Mouse (Mus musculus): ENCODE measurements around the gene Mid1. TPM values are rescaled to one million over a fixed set of nuclear protein-coding genes. Genes with fewer than 3 reads are reported as not detected.

Mid1 gene
- total RNA-seq, 2 experiments from 2014 or later = 22.6 to 30.0 TPM

DNA sequence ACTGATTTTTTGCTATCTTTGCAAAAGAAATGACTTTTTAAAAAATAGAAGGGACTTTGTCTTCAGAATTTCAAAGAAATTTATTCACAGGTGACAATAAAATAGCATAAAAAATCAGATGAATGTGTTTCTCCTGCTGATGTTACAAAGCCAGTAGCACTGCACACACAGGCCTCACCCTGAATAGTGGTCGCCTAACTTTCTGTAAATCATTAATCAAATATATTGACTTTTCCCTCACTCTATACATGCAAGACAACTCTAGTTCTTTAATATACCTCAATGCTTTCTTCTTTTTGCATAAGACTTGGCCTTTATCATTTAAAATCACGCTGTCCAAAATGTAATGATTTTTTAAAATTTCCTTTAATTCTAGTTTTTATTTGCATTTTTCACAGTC, 126.8 kb downstream of the Mid1 start:
- DNase-seq (ENCODE audit: low spot score in 2 of 2) = no peak

DNA sequence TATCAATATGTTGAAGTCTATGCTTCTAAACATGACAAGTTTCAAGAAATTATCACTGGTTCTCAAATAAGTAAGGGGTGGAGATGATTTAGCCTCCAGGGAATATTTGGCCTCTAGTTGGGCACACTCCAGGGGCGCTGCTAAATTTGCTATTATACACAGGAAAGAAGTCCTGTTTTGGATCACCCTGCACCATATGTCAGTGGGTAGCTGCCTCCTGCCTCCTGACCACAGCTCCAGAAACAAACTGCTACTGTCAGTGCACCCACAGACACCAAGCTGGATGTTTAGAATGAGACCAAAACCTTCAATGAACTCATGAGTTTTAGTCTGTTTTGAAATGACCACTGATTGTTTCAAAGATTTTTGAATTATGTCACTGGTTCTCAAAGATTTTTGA, 128.7 kb downstream of the Mid1 start:
- no peak for DNase-seq (ENCODE audit: low spot score in 2 of 2)

DNA sequence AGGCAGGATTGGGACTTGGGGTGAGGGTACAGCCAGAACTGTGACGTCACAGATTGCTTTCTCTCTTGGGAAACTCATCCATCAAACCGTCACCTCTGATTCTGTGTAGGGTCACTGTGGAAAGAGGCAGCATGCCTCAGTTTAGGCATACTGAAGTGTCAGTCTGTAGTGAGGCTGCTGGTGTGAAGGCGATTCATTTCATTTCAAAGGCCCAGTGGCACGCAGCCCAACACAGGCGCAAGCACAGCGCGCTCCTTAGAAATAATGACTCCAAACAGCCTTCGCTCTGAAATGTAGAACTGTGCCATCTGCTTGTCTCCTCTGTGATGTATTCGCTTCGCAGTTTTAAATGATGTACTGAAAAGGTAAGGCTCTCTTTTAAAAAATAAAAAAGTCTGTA, 141.9 kb downstream of the Mid1 start:
- peak; percentile 39 to 48 for DNase-seq (ENCODE audit: low spot score in 2 of 2)

DNA sequence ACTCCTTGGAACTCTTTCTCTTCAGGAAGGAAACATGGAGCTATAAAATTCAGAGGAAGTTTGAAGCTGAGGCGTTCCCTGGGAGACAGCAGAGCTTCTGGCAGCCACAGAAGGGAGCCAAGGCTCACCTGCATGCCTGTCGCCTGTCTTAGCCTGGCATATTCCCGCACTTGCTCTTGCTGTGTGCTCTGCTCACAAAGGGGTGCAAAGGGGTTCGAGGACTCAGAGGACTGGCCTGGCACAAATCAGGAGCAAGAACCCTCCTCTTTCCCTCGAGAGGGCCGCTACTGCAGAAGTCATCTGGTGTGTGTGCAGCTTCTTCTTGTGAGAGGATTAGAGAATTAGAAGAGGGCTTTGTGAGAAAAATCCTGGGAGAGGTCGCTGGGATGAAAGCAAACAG, 142.7 kb downstream of the Mid1 start:
- DNase-seq (ENCODE audit: low spot score in 2 of 2) = peak in 1 of 2 experiments; percentile 19

DNA sequence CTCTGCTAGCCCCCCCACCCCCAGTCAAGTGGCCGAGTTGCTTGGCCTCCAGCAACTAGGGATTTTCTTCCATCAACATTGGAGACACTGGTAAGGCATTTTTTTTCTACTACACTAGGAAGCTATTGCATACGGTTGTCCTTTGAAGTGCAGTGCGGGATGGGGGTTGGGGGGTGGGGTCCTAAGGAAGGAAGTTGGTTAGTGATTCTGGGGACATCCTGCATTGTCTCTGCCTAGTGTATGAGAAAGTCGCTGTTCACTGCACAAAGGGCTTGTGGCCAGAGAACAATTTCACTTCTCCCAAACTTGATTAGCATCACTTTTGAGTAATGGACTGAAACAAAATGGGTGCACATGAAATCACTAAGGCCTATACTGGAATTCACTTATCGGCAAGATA, 143.1 kb downstream of the Mid1 start:
- no peak for DNase-seq (ENCODE audit: low spot score in 2 of 2)

DNA sequence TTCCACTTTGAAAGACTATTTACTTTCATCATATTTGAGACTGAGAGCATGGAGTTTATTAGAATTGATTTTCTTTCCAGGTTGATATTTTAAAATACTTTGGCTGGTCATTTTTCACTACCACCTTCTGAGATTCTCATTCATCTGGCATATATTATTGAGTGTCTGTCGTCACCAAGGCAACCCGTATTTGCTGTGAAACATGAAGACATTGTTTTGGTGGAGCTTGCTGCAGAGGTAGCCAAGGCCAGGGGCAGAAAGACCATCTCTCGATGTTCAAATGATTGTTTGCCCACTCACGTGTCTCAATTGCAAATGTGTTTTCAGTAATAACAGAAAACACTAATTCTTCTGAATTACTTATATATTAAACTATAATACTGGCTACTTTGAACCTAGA, 145.1 kb downstream of the Mid1 start:
- DNase-seq (ENCODE audit: low spot score in 2 of 2) = no peak

DNA sequence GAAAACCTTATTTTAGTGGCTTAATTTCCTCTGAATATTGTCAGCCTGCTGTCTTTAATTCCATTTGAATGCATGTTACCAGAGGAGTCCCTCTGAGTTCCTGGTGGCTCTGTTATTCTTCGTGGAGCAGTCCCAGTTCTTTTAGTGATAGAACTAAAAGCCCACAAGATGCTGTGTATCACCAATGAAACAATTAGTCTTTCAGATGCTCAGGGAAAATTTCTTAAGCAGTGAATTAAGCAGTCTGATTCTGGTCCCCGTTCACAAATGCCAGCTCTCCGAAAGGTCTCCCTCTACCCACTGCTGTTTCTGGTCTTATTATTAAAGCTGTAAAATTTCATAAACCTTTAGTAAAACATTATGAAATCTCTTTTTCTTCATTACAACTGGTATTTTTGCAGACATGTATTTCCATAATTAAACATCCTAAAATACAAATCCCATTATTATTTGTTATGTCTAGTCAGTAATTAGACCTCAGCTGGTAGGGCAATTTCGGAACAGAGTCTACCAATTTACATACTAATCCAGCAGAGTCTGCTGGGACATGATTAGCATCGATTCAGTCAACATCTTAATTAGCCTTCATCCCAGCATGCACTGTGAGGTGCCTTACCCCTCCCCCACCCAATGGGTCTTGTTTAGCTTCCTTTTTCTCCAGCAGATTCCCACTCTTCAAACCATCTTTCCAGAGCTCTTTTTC, 153.1 kb downstream of the Mid1 start:
- peak; percentile 39 to 73 for DNase-seq (ENCODE audit: low spot score in 2 of 2)

DNA sequence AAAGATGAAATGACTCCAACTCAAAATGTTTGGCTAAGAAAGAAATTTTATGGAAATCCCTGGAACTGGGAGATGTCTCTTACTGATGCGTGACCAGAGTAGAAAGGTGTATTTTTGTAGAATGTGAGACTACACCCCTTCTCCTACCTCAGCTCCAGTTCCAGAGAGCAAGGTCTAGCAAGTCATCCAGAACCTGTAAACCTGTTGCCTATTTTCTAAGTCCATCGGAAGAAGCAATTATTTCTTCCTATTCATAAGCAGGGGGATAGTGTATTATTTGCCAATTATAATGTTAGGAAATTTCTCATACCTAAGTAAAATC, 153.6 kb downstream of the Mid1 start:
- no peak for DNase-seq (ENCODE audit: low spot score in 2 of 2)

DNA sequence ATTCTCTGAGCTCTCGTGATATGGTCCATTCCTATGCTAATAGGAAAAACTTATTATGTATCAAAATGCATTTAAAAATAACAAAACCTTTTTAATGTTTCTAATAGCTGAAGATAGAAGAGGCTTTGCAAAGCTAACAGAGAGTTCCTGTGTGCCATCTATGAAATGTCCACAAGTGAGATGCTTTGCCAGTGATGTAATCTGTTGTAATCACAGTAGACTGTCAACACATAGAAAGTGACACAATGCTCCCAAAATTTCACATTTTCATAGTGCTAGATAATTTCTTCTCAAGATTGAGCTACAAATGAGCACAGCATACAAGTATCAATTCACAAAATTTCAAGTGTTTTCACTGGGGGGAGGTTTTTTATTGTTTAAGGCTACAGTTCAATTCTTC, 158.3 kb downstream of the Mid1 start:
- no peak for DNase-seq (ENCODE audit: low spot score in 2 of 2)

DNA sequence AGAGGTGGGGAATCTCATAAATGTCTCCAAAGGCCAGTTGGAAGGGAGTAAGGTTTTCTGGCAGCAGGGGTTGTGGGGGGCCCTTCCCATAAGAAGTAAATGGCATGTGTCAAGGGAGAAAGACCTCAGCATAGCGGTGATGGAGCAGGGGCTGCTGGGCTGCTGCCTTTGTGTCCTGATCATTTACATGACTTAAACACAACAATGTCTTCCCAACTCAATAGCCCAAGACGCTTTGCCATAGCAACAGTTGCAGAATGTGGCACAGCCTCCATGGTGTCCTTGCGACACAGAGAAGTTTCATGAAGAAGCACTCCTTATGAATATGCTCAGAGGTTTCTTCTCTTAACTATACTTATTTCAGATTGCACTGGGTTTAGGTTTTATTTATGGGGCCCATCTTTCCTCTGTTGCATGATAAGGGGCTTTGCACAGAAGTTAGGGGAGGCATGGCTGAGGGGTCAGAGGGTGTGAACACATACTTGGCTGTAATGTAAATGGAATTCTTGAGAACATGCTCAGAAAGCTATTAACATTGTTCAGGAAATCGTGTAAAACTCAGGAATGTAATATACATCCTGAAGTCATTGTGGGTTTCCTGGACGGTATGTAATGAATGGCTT, 159.3 kb downstream of the Mid1 start:
- no peak for DNase-seq (ENCODE audit: low spot score in 2 of 2)

DNA sequence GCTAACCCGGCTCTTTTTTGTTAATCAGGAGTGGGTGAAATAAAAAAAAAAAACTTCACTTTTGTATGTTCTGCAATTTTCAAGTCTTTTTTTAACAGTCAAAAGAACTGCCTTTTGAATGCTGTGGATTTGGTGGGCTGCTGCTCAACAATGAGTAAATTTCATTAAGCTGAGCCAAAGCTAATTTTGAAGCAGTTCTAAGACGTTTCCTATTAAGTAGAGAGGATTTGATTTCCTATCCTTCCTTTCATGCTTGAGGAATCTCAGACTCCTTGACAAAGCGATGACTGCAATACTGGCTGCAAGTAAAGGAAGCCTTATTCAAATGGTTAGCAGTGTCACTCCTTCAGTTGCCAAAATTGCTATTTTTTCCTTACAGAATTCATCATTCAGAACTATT, 161.2 kb downstream of the Mid1 start:
- DNase-seq (ENCODE audit: low spot score in 2 of 2) = no peak

DNA sequence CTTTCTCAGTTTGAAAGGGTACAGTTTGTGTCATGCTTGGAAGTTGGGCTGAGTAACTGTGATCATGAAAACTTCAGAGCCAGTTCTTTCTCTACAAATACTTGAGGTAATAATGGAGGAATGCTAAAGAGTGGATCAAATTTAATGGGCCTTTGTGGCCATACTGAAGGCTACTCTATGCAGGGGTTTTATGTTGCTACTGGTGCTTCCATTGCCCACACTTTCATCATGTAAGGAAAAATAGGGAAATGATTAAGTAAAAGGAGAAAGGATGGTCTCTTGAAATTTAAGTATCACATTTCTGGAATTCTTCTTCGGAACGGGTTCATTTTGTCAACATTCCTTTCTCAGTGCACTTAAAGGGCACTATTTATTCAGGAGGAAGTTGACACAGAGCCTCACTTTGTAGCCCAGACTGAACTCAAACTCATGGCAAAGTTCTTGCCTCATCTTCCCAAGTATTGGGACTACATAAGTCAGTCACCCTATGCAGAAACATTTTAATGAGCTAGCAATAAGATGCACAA, 176.3 kb downstream of the Mid1 start:
- no peak for DNase-seq (ENCODE audit: low spot score in 2 of 2)

DNA sequence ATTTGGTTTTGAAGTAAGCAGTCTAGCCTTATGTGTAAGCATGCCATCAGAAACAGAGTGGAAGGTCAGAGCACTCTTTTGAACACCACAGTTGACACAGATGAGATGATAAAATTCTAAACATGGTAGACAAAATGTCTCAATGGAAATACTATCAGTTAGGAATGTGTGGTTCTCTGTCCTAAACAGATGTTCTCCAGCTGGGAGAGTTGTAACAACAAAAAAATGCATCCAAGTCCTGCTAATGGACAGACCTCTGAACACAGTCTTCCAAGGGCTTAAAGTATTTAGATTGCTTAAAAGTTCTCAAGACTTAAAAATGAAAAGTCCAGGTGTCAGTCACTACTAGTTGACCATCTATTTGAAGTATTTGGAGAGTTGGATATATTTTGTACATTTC, 177.4 kb downstream of the Mid1 start:
- no peak for DNase-seq (ENCODE audit: low spot score in 2 of 2)

DNA sequence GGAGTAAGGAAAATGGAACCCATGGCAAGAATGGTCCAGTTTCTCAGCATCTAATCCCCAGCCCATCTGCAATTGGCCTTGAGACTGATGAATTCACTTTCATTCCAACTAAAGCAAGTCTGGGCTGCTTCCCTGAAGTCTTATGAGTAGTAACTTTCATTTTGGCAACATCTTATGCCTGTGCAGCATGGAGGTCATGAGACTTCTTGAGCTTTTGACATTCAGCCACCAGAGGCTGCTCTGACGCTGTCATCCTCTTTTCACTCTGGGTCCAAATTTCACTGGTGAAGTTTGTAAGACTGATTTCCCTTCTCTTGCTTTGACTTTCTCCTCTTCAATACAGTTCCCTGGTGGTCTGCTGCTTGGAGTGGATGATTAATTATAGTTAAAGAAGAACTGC, 177.8 kb downstream of the Mid1 start:
- no peak for DNase-seq (ENCODE audit: low spot score in 2 of 2)

DNA sequence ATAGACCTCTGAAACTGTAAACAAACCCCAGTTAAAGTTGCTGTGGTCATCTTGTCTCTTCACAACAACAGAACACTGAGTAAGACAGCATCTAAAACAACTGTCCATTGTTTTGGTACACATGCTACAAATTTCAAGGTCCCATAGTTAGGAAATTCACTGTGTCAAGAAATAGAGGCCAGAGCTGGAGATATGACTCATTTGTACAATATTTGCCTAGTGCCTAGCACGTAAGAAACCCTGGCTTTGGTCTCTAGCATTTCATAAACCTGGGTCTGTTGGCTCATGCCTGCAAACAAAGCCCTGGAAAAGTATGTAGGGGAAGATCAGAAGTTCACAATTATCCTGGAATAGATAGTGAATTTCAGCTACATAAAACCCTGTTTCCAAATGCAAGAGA, 178.8 kb downstream of the Mid1 start:
- no peak for DNase-seq (ENCODE audit: low spot score in 2 of 2)

DNA sequence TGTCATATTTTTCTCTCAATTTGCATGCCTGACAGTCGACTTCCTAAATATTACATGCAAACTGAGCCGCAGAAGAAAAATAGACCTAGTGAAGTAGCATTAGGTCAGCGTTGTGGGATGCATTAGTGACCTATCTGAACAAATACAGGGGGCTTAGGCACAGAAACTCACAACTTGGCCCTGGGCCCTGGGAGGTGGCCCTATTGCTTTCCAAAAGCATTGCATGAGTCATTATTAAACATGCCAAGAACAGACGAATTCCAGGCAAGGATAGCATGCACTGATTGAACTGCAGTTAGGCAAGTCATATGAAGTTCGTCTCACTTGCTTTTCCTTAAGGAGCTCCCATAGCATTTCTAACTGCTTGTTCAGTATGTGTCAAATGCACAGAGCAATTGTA, 183.2 kb downstream of the Mid1 start:
- DNase-seq (ENCODE audit: low spot score in 2 of 2) = no peak

DNA sequence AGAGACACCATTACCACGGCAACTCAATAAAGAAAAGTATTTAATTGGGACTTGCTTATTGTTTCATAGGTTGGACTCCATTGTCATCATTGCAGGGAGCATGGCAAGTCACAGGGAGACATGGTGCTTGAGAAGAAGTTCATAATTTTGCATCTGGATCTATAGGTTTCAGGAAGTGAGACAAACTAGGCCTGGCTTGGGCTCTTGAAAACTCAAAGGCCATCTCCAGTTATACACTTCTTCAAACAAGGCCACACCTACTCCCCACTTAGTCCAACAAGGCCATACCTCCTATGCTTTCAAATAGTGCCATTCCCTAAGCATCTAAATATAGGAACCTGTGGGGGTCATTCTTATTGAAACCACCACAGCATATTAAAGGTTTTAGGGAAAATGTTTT, 189.5 kb downstream of the Mid1 start:
- DNase-seq (ENCODE audit: low spot score in 2 of 2) = no peak

DNA sequence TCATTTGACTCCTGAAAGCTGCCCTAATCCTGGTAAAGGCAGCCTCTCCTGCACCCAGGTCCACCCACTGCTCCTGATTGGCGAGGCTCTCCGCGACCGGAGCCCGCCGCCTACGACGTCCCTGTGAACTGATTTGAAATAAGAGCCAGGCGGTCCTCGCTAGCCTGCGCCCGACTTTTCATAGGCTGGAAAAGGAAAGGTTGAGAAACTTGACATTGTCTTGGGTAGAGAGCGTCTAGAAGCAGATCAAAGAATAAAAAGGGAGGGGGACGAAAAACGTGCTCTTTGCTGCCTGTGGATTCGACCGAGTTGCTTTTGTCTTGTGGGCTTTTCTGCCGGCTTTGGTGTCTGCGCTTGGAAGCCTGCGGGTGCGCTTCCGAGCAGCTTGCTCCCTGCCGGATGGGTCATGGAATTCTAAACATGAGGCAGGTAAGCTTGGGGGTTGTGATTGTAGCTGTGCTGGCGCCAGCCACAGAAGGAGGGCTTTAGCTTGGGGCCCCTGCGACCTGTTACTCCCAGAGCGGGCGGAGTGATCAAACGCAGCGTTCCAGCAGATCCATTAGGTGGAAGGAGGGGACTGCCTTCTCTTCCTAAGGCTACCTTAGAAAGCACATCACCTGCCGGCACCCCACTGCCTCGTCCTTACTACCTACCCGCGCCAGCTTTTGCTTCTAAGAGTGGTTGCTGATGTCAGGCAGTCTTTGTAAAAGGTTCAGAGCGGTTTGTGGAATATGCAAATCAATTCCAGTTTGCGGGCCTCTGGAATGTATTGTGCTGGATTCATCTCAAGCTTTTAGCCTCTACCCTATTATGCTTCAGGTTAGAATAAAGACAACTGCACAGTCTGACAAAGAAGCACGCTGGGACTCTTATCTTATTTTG, 194.7 kb downstream of the Mid1 start:
- peak; percentile 47 to 70 for DNase-seq (ENCODE audit: low spot score in 2 of 2)

DNA sequence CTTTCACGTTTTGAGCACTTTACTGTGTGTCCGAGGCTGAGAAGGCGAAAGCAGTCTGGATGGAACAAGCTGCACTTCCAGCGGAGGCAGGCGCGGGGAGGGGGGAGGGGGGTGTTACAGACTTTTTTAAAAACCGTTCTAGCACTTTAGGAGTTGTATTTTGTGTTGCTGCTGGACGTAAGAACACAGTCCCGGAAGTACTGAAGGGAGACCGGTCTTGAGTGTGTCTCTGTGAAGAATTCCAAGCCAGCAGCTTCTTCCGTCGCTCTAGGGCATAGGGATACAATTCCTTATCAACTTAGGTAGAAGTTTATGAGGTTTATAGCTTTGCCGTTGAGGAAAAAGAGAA, 195.3 kb downstream of the Mid1 start:
- no peak for DNase-seq (ENCODE audit: low spot score in 2 of 2)

DNA sequence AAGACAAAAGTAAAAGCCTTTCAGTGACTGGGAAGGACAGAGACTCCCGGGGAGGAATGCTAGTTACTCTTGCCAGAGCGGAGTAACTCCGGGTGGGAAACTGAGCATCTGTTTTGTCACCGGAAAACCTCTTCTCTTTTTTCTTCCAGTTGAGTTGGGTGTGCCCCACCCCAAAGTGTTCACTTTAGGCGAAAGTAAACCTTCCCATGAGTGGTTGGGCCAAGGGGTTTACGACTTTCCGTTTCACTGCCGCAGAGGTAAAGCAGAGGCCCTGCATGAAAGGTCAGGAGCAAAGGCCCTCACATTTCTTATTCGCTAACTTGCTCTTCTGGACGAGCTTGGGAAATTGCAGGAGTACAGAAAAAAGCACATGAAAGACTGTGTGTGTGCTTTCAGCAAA, 195.8 kb downstream of the Mid1 start:
- no peak for DNase-seq (ENCODE audit: low spot score in 2 of 2)

DNA sequence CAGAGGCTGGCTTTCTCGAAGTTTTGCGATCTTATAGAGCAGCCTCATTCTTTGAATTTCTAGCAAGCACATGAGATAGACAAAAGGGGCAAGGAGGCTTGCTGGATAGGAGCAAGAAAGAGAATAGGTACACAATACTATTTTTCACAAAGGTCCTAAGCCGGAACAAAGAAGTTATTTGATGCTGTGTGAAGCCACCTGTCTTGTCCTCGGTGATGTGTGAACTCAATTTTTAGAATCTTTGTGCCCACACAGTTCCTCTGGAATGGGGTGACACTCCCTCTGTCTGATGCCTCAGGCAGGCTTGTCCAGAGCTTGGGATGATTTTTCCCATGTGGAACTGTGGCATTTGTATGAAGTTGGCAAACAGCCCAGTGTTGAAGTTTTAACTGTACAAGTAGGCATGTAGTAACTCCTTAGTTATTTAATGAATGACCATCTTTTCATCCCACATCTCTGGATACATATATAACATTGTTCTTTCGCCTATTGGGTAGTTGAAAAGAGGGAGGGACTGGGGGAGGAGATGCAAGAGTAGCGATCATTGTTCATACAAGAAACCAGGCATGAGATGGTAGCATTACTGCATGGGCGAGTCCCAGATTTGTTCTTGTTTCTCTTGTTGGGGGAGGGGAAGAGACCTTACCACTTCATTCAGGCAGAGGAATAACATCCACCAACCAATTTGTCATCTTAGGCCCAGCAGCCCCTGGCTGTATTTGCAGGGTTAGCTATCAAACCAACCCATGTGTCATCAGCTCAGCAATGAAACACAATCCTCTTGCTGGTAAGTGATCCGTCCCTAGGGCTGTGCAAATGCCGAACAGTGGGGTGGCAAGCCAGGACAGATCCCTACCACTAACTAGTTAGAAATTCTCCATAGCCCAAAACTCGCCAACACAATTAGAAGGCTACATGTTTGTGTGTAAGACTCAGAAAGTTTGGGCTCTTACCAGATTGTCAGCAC, 196.5 kb downstream of the Mid1 start:
- DNase-seq (ENCODE audit: low spot score in 2 of 2) = no peak
